Mouse (Mus musculus) adrenal gland, postnatal 36 days (tissue): ENCODE results near the gene Cmas. TPM values are rescaled to one million over a fixed set of nuclear protein-coding genes. Genes with fewer than 3 reads are reported as not detected.

Source experiments
- total RNA-seq, 2 experiments: library from RNA; stranded (reverse); gene quantifications; 2 replicates each; pipeline ENCODE4 v1.2.3; 2021

The Cmas gene
- total RNA-seq, 2 experiments from 2014 or later: 28.9 to 33.3 TPM

Other genes starting within 250 kb of the Cmas start
- gene Ldhb, start 248.7 kb upstream of the Cmas start, total RNA-seq: 100 to 1,000 TPM; 184 to 196 TPM
- 10 to 100 TPM; 10.4 to 10.7 TPM for gene Kcnj8, start 185.1 kb upstream of the Cmas start, total RNA-seq
- gene Abcc9, start 54.4 kb upstream of the Cmas start, total RNA-seq: 10 to 100 TPM; 19.5 to 20.5 TPM
- gene Sult6b2, start 47.8 kb downstream of the Cmas start, total RNA-seq: not detected
- 1 to 10 TPM in 1 of 2 experiments, under 1 TPM in 1; 0.40 to 1.3 TPM for gene St8sia1, start 207.8 kb downstream of the Cmas start, total RNA-seq